Mouse (Mus musculus) forebrain, embryonic 13.5 days (tissue): ENCODE measurements at regions not wholly inside any gene's neighbourhood (a gene's known extent, or its start where the extent isn't known, plus 50 kb on each side); places are given as distances from the start of the nearest gene placed in this dataset.
A peak's percentile ranks its signal among the peaks of the same experiment; 100 is the strongest.
"Not testable (repeated sequence)": the region's sequence is repeated elsewhere in the genome, so short reads cannot be mapped to it uniquely, and the experiment has no call there.

Experiments
- ATAC-seq: fragments of 200-750 bp; cut with Nextera tagmentation; 2 replicates; pipeline ENCODE4 v1.8.0; 2017
- H3K27ac ChIP-seq: fragments of 300-500 bp; sonication (generic); 2 replicates; pipeline ENCODE4 v1.5.1; 2015; ENCODE audit warnings: inconsistent platforms, mild to moderate bottlenecking, moderate library complexity
- H3K27me3 ChIP-seq: fragments of 300-500 bp; sonication (generic); 2 replicates; pipeline ENCODE4 v1.6.1; 2015; ENCODE audit warnings: mild to moderate bottlenecking, inconsistent platforms
- H3K36me3 ChIP-seq: fragments of 300-500 bp; sonication (generic); 2 replicates; pipeline ENCODE4 v1.6.1; 2015; ENCODE audit warnings: mild to moderate bottlenecking, inconsistent platforms; ENCODE audit not compliant: poor library complexity, severe bottlenecking
- H3K4me1 ChIP-seq: fragments of 300-500 bp; sonication (generic); 2 replicates; pipeline ENCODE4 v1.6.1; 2015; ENCODE audit warnings: inconsistent platforms
- H3K4me2 ChIP-seq: fragments of 300-500 bp; sonication (generic); 2 replicates; pipeline ENCODE4 v1.6.1; 2015; ENCODE audit warnings: inconsistent platforms, mild to moderate bottlenecking, moderate library complexity
- H3K4me3 ChIP-seq: fragments of 300-500 bp; sonication (generic); 2 replicates; pipeline ENCODE4 v1.5.1; 2015; ENCODE audit warnings: mild to moderate bottlenecking, inconsistent platforms
- H3K9ac ChIP-seq: fragments of 300-500 bp; sonication (generic); 2 replicates; pipeline ENCODE4 v1.6.1; 2015; ENCODE audit warnings: mild to moderate bottlenecking, inconsistent platforms
- H3K9me3 ChIP-seq: fragments of 300-500 bp; sonication (generic); replicated peaks from 2 replicates; pipeline ENCODE4 v1.6.1; 2016; ENCODE audit warnings: inconsistent platforms
- WGBS: fragments of 180-500 bp; shearing (Covaris S2); methylation state at CpG from one replicate; pipeline ENCODE4 v1.1.7; 2015; 5-methylcytosine and 5-hydroxymethylcytosine counted together

DNA sequence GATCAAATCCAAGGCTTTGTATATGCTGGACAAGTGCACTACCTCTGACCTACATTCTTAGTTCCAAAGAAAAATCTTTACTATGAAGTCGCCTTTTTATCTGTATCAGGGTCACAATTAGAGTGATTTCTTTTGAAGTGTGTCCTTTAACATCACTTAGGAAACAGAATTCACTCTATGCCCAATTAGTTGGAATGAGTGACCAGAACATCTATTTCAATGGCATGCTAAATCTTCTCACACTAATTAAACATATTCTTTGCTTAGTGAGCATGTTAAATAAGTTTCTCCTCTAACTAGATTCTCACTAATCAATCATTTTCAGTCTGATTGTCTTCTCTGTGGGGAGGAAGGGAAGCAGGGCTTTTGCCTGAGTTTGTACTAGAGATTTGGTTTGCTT is 84.9 kb downstream of the Arl6ip6 start:
- Histone ChIP-seq H3K9ac (no peak overlapping the region), H3K27ac (no peak overlapping the region), H3K36me3 (no peaks in the 10 kb centered on the region), H3K27me3 (no peaks in the 10 kb centered on the region), H3K4me2 (no peak overlapping the region), H3K9me3 (no peaks in the 10 kb centered on the region), H3K4me1 (0 out of 2 replicates have a peak, but pooled peaks cover 5% of the 10 kb centered on the region), H3K4me3 (no peak overlapping the region)
- WGBS: 14% methylated on average over 1 of the region's 1 CpGs
- ATAC-seq: no peak

DNA sequence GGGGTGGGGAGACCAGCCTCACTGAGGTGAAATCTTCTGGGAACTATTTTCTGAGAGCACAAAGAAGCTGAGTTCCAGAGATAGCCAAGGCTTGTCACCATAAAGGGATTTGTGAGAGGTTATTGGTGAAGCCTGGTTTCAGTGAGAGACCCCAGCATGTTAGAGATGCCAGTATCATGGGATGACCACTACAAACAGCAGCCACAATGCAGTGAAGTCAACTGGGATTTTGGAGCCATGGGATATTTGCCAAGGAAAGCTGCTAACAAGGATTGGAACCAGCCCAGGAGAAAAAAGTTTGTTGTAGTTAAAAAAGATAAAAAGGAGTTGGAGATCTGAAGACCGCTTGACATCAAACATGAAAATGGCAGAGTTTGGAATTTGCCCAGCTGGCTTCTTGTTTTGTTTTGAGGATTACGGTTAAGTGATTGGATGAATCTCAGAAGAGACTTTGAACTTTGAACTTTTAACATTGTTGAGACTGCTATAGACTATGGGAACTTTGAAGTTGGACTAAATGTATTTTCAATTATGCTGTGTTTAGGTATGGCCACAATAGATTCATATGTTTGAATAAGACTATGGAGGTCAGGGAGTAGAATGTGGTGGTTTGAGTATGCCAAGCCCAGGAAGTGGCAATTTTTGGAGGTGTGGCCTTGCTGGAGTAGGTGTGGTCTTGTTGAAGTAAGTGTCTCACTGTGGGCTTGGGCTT is 110.3 kb downstream of the Arl6ip6 start:
- Histone ChIP-seq H3K9me3 (no peaks in the 10 kb centered on the region), H3K4me1 (no peaks in the 10 kb centered on the region), H3K4me3 (no peak overlapping the region), H3K27me3 (no peaks in the 10 kb centered on the region), H3K9ac (no peak overlapping the region), H3K36me3 (no peaks in the 10 kb centered on the region), H3K27ac (no peak overlapping the region), H3K4me2 (no peak overlapping the region)
- WGBS: 76% methylated on average over 2 of the region's 2 CpGs
- no peak for ATAC-seq

- no peak overlapping the region for H3K9ac ChIP-seq
- 33% methylated on average over 6 of the region's 6 CpGs for WGBS
- H3K27ac ChIP-seq: no peak overlapping the region
- H3K9me3 ChIP-seq: no peaks in the 10 kb centered on the region
- no peak overlapping the region for H3K4me2 ChIP-seq
- no peaks in the 10 kb centered on the region for H3K4me1 ChIP-seq
- H3K4me3 ChIP-seq: no peak overlapping the region
- H3K36me3 ChIP-seq: no peaks in the 10 kb centered on the region
- ATAC-seq: peak; percentile 81
- H3K27me3 ChIP-seq: no peaks in the 10 kb centered on the region
Observed at GRCm38 (mm10) chr2:53330680-53331079, 139.2 kb downstream of the Arl6ip6 start.

GRCm38 (mm10) chr2:53359026-53359425 is 167.5 kb downstream of the Arl6ip6 start:
- no peaks in the 10 kb centered on the region for H3K9me3 ChIP-seq
- ATAC-seq: no peak
- H3K4me1 ChIP-seq: no peaks in the 10 kb centered on the region
- H3K36me3 ChIP-seq: no peaks in the 10 kb centered on the region
- no peak overlapping the region for H3K27ac ChIP-seq
- WGBS: 70% methylated on average over 2 of the region's 2 CpGs
- H3K4me2 ChIP-seq: no peak overlapping the region
- no peak overlapping the region for H3K4me3 ChIP-seq
- no peak overlapping the region for H3K9ac ChIP-seq
- H3K27me3 ChIP-seq: no peaks in the 10 kb centered on the region

GRCm38 (mm10) chr2:53382348-53382747 is 190.8 kb downstream of the Arl6ip6 start:
- Histone ChIP-seq H3K4me3 (no peak overlapping the region), H3K9ac (no peak overlapping the region), H3K4me2 (no peak overlapping the region), H3K9me3 (no peaks in the 10 kb centered on the region), H3K36me3 (no peaks in the 10 kb centered on the region), H3K27me3 (peaks cover 3% of the 10 kb centered on the region; the same call in 1 of the 2 replicates), H3K4me1 (peaks cover 21% of the 10 kb centered on the region), H3K27ac (no peak overlapping the region)
- 0% methylated on average over 1 of the region's 1 CpGs for WGBS
- peak; percentile 70 for ATAC-seq

- Histone ChIP-seq H3K9me3 (no peaks in the 10 kb centered on the region), H3K4me1 (peaks cover 21% of the 10 kb centered on the region), H3K36me3 (no peaks in the 10 kb centered on the region), H3K27me3 (peaks cover 3% of the 10 kb centered on the region; the same call in 1 of the 2 replicates), H3K4me2 (no peak overlapping the region), H3K4me3 (no peak overlapping the region), H3K9ac (no peak overlapping the region), H3K27ac (no peak overlapping the region)
- peak; percentile 74 for ATAC-seq
- 4% methylated on average over 8 of the region's 8 CpGs for WGBS
Observed at GRCm38 (mm10) chr2:53384545-53385176, 193.1 kb downstream of the Arl6ip6 start.

DNA sequence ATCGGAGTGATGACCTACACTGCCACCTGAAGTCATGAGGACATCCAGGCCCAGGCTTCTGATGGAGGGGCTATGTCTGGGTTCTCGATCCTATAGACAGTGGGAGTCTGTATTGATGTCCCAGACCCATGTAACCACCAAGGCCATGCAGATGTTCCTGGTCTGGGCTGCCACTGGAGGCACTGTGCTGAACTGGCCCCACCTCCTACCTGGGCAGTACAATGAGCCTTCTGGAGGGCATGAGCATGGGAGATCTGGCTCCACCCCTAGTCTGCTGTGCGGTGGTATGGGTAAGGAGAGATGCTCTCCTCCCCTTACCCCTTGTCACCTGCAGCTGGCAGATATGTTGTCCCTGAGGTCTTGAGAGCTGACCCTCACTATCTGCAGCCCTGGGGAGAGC is 197.1 kb downstream of the Arl6ip6 start:
- Histone ChIP-seq H3K9ac (no peak overlapping the region), H3K4me1 (peaks cover 8% of the 10 kb centered on the region; the same call in 1 of the 2 replicates), H3K4me2 (no peak overlapping the region), H3K27ac (no peak overlapping the region), H3K36me3 (no peaks in the 10 kb centered on the region), H3K4me3 (no peak overlapping the region), H3K9me3 (no peaks in the 10 kb centered on the region), H3K27me3 (no peaks in the 10 kb centered on the region)
- WGBS: 95% methylated on average over 3 of the region's 3 CpGs
- 0 out of 2 replicates have a peak, but pooled peaks have one; percentile 14 for ATAC-seq

DNA sequence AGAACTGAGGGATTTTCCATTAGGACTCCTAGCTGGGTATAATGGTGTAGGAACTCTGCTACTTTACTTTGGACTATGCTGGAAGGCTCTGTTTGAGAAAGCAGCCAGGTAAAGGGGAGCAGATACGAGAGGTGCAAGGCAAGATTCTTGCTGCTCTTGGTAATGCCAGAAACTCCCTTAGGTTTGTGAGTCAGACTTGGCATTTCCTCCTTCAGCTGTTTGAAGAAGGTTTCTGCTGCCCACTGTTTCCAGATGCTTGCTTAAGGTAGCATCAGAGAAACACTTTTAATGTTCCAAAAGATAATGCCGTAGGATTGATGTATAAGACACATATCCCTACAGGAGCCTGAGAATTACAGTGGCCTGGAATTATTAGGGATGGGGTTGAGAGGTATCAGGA is 222.9 kb downstream of the Arl6ip6 start:
- H3K4me2 ChIP-seq: no peak overlapping the region
- no peaks in the 10 kb centered on the region for H3K4me1 ChIP-seq
- H3K9ac ChIP-seq: no peak overlapping the region
- ATAC-seq: no peak
- no peaks in the 10 kb centered on the region for H3K9me3 ChIP-seq
- H3K27ac ChIP-seq: no peak overlapping the region
- H3K4me3 ChIP-seq: no peak overlapping the region
- no peaks in the 10 kb centered on the region for H3K27me3 ChIP-seq
- 92% methylated on average over 2 of the region's 2 CpGs for WGBS
- no peaks in the 10 kb centered on the region for H3K36me3 ChIP-seq

DNA sequence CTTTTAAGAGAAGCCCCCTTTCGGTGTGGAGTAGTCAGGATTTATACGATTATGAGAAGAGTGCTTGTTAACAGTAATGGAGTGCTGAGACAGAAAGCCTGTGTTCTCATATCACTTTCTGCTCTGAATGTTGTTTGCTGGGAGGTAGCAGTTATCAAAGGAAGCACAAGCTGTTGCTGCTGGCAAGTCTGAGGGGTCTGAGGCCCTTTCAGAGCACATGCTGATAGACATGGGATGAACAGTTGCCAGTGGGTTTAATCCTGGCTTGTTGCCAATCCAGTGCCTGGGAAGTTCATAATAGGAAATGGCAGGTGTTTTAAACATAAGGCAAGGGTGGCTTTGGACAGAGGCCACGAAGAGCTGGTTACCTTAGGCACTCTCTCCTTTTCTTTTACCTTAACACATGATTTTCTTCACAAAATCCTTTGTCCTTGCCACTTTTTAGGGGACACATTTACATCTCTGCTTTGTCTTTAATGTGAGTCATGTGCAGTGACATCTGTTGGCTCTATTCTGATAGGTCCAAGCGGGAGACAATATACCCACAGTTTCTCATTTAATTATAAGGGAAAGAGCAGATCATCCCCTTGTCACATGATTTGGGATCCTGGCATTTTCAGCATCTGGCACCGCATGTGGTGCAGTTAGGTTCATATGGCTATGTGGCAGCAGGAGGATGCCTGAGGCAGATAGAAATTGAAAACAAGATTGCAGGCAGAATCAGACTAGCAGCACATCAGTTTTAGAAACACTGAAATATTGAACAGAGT is 245.7 kb downstream of the Arl6ip6 start:
- Histone ChIP-seq H3K4me1 (peaks cover 24% of the 10 kb centered on the region), H3K4me2 (peak overlapping the region; percentile 6), H3K4me3 (no peak overlapping the region), H3K9me3 (no peaks in the 10 kb centered on the region), H3K36me3 (no peaks in the 10 kb centered on the region), H3K27ac (peak overlapping the region; percentile 75), H3K9ac (no peak overlapping the region), H3K27me3 (no peaks in the 10 kb centered on the region)
- WGBS: 30% methylated on average over 5 of the region's 5 CpGs
- ATAC-seq: peak; percentile 96

GRCm38 (mm10) chr2:53440301-53440700 is 248.8 kb downstream of the Arl6ip6 start:
- peaks cover 24% of the 10 kb centered on the region for H3K4me1 ChIP-seq
- 58% methylated on average over 3 of the region's 3 CpGs for WGBS
- H3K36me3 ChIP-seq, H3K27ac ChIP-seq, H3K4me2 ChIP-seq, H3K27me3 ChIP-seq, ATAC-seq, H3K4me3 ChIP-seq, H3K9me3 ChIP-seq, H3K9ac ChIP-seq: not testable (repeated sequence)

- ATAC-seq: no peak
- Histone ChIP-seq H3K27me3 (no peaks in the 10 kb centered on the region), H3K4me2 (no peak overlapping the region), H3K9ac (no peak overlapping the region), H3K36me3 (no peaks in the 10 kb centered on the region), H3K4me1 (no peaks in the 10 kb centered on the region), H3K9me3 (no peaks in the 10 kb centered on the region), H3K4me3 (no peak overlapping the region), H3K27ac (no peak overlapping the region)
- WGBS: 61% methylated on average over 3 of the region's 3 CpGs
Observed at GRCm38 (mm10) chr2:53460265-53460664, 268.7 kb downstream of the Arl6ip6 start.

DNA sequence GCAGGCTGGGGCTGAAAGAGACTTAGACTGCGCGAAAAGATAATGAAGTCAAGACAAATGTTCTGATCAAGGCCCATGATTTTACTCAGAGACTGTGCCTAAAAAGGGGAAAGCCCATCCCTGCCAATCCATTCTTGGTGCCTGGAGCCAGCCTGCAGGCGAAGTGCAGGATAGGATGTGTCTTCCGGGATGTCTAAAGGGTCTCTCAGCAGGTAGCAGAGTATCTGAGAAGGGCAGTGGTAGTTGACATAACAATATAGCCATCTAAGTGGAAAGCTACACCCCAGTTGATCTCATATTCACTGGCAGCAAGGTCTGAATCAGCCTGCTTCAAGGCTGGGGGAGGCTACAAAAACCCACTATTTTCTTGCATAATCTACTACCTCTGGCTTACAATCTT is 282.9 kb downstream of the Arl6ip6 start:
- H3K4me3 ChIP-seq: no peak overlapping the region
- no peak for ATAC-seq
- H3K4me1 ChIP-seq: no peaks in the 10 kb centered on the region
- H3K27ac ChIP-seq: no peak overlapping the region
- no peaks in the 10 kb centered on the region for H3K27me3 ChIP-seq
- H3K9me3 ChIP-seq: no peaks in the 10 kb centered on the region
- H3K4me2 ChIP-seq: no peak overlapping the region
- 78% methylated on average over 4 of the region's 4 CpGs for WGBS
- H3K9ac ChIP-seq: no peak overlapping the region
- no peaks in the 10 kb centered on the region for H3K36me3 ChIP-seq
